Mouse (Mus musculus) CD4-positive, CD25-positive, alpha-beta regulatory T cell, adult 2 months (primary cell): ENCODE data around the gene Olfr560.

Experiments
- DNase-seq: peaks from one replicate; pipeline ENCODE4 v3.0.0-alpha.2; 2012; ENCODE audit warnings: low read depth, low spot score

Olfr560 gene

DNA sequence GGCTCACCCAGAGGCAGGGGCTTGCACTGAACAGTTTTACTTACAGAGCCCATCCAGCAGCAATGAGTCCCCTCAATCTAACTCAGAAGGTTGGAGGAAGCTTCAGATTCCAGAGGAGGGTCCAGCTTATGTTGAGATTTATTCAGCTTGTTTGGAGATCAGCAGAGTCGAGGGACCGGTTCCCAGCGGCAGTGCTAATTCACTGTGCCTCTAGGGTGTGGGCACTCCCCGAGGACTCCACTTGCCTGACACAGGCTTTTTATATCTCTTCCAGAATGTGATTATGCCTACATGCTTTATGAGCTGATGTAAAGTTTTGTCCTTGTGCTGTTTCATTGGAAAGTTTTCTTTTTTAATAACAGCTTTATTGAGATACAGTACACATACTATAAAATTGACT, at the start of gene Olfr560, which contains the start of gene Olfr78:
TSS of gene Olfr560 (minus strand) at position 101 of the 400 bp plus-strand sequence.
TSS of gene Olfr78 (minus strand) at position 206 of the 400 bp plus-strand sequence.
- DNase-seq, result no peak

DNA sequence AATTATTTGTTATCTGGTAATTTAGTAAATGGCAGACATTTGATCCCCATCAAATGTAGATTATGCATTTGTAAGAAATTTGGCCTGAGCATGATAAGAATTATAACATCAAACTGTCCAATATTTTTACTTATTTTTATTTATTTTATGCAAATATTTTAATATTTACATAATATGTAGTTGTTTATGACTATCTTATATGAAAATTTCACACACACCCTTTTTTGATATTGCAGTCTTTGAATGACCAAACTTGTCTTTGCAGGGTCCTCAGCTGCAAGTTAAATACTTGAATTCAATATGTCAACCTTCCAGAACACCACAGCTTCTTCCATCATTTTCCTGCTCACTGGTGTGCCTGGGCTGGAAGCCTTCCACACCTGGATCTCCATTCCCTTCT, 44.0 kb upstream of the Olfr560 start, which contains the start of gene Olfr564:
TSS of gene Olfr564 (plus strand) at position 301 of the 400 bp plus-strand sequence.
- no peak for DNase-seq

DNA sequence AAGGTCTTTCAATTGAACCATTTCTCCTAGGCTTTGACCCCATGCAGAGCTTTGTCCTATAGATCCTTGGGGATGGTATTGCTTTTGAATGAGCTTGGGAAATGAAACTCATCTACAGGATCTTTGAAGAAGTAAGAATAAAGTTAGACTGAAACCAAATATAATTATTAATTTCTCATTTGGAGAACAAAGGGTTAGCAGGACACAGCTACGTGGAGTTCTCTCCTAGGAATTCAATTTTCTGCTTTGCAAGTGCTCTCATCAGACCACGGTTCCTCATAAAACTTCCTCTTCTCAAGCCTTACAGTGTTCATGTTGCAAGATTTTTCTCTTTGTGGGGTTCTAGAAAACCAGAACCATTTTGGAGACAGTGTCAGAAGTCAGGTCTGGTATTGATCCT, 11.8 kb upstream of the Olfr560 start, which contains the start of gene Olfr561:
TSS of gene Olfr561 (plus strand) at position 301 of the 400 bp plus-strand sequence.
- no peak for DNase-seq

- DNase-seq, result peak; percentile 9
Observed at GRCm38 (mm10) chr7:102752086-102752485, 7.1 kb downstream of the Olfr560 start.

DNA sequence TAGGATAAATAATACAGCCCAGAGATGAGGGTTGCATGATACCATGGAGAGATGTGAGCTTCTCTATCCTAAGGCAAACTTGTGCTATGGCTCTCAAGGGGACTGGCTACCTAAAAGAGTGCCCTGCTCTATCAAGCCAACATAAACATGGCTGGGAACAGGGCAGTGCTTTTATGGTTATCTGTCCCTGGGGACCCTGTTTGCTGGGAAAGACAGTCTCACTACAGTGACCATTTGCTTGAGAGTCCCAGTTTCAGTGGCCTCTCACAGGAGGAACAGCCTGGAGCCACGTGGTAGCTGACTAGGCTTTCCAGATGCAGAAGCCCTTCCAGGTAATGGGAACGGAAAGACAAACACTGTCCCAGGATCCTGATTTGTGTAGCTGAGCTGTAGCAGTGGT, 21.5 kb downstream of the Olfr560 start:
- DNase-seq, result no peak

GRCm38 (mm10) chr7:102733793-102734192, 25.4 kb downstream of the Olfr560 start:
- DNase-seq, result no peak

DNA sequence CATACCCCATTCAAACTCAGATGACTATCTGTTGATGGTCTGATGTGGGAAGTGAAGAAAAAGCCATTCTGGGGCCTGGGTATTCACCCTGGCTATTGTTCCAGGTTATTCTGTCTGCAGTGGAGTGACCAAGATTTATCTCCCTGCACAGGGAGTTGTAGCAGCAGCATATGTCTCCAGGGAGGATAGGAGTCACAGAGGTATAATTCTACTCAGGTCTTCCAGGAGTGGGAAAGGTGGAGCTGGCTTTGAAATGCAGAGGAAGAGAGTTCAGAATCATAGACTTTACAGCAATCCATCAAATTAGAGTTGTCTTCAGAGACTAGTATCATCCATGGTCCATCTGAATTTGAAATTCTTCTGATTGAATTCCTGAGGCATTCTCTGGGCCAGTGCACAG, 31.8 kb downstream of the Olfr560 start, which contains the start of gene Olfr559:
TSS of gene Olfr559 (minus strand) at position 101 of the 400 bp plus-strand sequence.
- no peak for DNase-seq

DNA sequence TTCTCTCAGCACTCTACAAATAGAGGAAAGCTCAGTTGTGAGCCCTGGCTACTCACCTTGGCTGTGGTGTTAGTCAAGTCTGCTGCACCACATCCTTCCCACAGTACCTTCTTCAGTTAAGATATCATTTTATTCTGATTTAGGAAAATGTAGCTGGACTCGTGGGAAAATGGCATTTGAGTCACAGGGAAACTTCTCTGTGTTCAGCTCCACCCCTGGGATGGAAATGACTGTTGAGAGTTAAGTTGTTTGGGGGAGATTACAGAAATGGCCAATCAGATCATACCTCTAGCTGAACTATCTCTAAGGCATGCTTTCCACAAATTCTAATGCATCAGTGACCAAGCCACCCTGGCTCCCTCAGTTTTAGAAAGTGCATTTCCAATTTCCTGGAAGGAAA, 40.2 kb downstream of the Olfr560 start, which contains the start of gene Olfr33:
TSS of gene Olfr33 (minus strand) at position 101 of the 400 bp plus-strand sequence.
- no peak for DNase-seq

DNA sequence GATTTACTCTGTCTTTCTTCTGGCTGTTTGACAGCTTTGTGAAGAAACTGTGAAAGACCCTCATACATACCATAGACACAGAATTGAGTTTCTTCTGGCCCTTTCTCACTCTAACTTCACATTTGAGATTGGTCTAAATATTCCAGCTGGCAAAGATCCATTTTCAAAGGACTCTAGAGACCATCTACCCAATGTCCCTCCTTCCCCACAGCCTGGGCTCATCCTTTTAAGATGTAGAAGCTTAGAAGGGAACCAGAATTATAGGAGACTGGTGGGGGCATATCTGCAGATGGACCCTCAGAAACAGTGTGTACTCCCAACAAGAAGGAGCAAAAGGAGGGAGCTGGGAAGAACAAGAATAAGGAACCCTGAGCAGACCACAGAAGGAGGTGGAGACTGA, 57.3 kb downstream of the Olfr560 start, which contains the start of gene Olfr558:
TSS of gene Olfr558 (plus strand) at position 301 of the 400 bp plus-strand sequence.
- no peak for DNase-seq
